Mouse (Mus musculus) embryonic facial prominence, embryonic 14.5 days (tissue): ENCODE data around the gene Brd1. TPM values are rescaled to one million over a fixed set of nuclear protein-coding genes. Genes with fewer than 3 reads are reported as not detected.
"Not testable (repeated sequence)": the region's sequence is repeated elsewhere in the genome, so short reads cannot be mapped to it uniquely, and the experiment has no call there.

Source experiments
- ATAC-seq: fragments of 200-750 bp; cut with Nextera tagmentation; 2 replicates; pipeline ENCODE4 v1.8.0; 2017; ENCODE audit warnings: low read depth, moderate number of reproducible peaks, moderate TSS enrichment
- DNase-seq: peaks from one replicate; pipeline ENCODE4 v3.0.0-alpha.2; 2015; ENCODE audit warnings: low spot score
- H3K27ac ChIP-seq: fragments of 300-500 bp; sonication (generic); replicated peaks from 2 replicates; pipeline ENCODE4 v1.5.1; 2014; ENCODE audit warnings: low read depth, mild to moderate bottlenecking, low read length, moderate library complexity
- H3K27me3 ChIP-seq: fragments of 300-500 bp; sonication (generic); replicated peaks from 2 replicates; pipeline ENCODE4 v1.6.1; 2014; ENCODE audit warnings: low read length; ENCODE audit not compliant: control insufficient read depth, insufficient read depth
- H3K36me3 ChIP-seq: fragments of 300-500 bp; sonication (generic); 2 replicates; pipeline ENCODE4 v1.6.1; 2014; ENCODE audit warnings: low read length, mixed read lengths; ENCODE audit not compliant: control insufficient read depth, insufficient read depth
- H3K4me1 ChIP-seq: fragments of 300-500 bp; sonication (generic); 2 replicates; pipeline ENCODE4 v1.6.1; 2014; ENCODE audit warnings: antibody characterized with exemption, low read length; ENCODE audit not compliant: control insufficient read depth, insufficient read depth
- H3K4me2 ChIP-seq: fragments of 300-500 bp; sonication (generic); 2 replicates; pipeline ENCODE4 v1.6.1; 2014; ENCODE audit warnings: low read depth, mild to moderate bottlenecking, low read length, moderate library complexity, mixed read lengths
- H3K4me3 ChIP-seq: fragments of 300-500 bp; sonication (generic); 2 replicates; pipeline ENCODE4 v1.5.1; 2014; ENCODE audit warnings: low read depth, mild to moderate bottlenecking, low read length
- H3K9ac ChIP-seq: fragments of 300-500 bp; sonication (generic); 2 replicates; pipeline ENCODE4 v1.6.1; 2014; ENCODE audit warnings: low read depth, mild to moderate bottlenecking, low read length, moderate library complexity, mixed read lengths
- H3K9me3 ChIP-seq: fragments of 300-500 bp; sonication (generic); 2 replicates; pipeline ENCODE4 v1.6.1; 2016; ENCODE audit warnings: low read length; ENCODE audit not compliant: control insufficient read depth
- WGBS: fragments of 180-500 bp; shearing (Covaris S2); extraction: QIAGEN DNeasy Blood & Tissue Kit; methylation state at CpG from one replicate; pipeline ENCODE4 v1.1.7; 2014; 5-methylcytosine and 5-hydroxymethylcytosine counted together
- polyA plus RNA-seq: library from polyadenylated mRNA; unstranded; fragments of >200 nt; fragmentation: Nextera tagmentation; extraction: Ambion mirVana; gene quantifications from 2 replicates; pipeline ENCODE4 v1.2.1, GENCODE M21; 2014

Brd1 gene
- polyA plus RNA-seq, 1 experiment from 2014 or later, result 23.0 TPM

DNA sequence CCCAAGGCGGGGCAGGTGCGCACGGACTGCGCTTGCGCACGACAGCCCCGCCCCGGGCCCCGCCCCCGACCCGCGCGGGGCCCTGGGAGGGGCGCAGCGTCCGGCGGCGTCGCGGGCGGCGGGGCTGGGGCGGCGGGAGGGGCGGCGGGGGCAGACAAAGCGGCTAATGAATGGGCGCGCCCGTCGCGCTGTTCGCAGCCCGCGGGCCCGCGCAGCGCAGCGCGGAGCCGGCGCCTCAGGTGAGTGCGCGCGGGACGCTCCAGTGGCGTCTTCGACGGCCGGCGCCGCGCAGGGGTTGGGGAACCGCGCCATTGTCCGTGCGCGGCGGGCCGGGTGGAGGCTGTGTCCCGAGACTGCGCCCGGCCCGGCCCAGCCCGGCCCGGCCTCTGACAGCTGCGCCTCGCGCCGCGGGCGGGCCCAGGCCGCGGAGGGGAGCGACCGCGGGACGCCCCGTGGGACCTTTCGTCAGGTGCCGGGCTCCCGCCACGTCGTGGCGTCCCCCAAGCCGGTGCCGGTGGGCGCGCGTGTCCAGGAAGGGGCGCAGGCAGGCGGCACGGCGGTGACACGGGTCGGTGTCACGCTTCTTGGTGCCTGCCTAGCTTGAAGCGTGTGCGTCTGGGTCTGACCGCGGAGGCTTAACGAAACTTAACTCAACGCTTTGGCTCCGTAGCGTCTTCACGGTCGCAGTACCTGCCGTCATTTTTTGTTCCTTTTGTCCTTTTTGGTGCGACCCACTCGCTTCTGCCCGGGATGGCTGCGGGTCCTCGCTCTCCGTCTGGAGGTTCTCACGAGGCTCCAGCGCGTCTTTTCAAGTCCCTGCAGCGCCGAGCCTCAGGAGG, 17.8 kb upstream of the Brd1 start, which contains the start of gene Zbed4:
Gene Zbed4, plus strand, starts transcription at position 97 of the 839 bp plus-strand sequence.
- no peak; the same call in 1 of the 2 replicates for ATAC-seq

DNA sequence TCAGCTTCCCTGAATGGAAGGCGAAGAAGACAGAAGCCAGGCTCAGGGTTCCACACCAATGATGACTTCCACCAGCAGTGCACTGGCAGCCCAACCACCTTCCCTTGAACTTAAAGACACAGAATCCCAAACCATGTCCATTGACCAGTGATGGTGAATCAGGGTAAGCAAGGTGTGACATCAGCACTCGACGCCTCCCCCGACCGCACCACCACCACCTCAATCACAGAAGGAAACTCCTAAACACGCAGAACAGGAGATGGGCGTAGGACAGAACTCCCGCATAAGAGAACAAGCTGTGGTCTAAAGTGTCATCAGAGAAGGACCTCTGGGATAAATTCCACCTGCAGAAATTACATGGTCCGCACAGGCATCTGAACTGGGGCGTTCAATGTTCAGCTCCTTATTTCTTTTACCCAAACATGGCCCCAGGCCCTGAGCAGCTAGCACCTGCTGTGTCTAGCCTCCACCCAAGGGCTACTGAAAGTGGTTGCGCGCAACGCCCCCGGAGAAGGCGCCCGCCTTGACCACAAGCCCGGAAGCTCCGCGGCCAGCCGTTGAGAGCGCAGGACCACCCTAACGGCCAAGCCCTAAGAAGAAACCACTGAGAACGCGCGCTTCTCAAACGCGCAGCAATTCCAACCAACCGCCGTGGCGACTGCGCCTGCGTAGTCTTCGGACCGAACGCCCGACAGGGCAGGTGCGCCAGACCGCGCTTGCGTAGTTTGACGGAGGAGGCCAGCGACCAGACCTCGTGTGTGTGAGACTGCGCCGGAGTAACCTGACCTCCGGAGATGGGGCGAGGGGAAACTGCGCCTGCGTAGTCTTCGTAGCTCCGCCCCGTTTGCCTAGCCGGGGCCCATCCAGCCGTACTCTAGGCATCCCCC, 16.9 kb upstream of the Brd1 start:
- WGBS, result 14% methylated on average over 28 of the region's 54 CpGs
- Histone ChIP-seq H3K4me2 (peak overlapping the region; percentile 80), H3K36me3 (peaks cover 10% of the 10 kb centered on the region; the same call in 1 of the 2 replicates), H3K4me3 (peak overlapping the region; percentile 86), H3K27me3 (no peaks in the 10 kb centered on the region), H3K27ac (peak overlapping the region; percentile 74), H3K4me1 (peaks cover 10% of the 10 kb centered on the region; the same call in 1 of the 2 replicates), H3K9me3 (no peaks in the 10 kb centered on the region), H3K9ac (peak overlapping the region; percentile 70)
- ATAC-seq (peak; percentile 98), DNase-seq (peak; percentile 99)

More for the DNA sequence above, 17.8 kb upstream of the Brd1 start, which contains the start of gene Zbed4:
- Histone ChIP-seq H3K9ac (peak within 1 kb of the TSS; percentile 84), H3K27me3 (no peaks in the 10 kb centered on the region), H3K36me3 (peaks cover 16% of the 10 kb centered on the region; the same call in 1 of the 2 replicates), H3K27ac (peak within 1 kb of the TSS; percentile 77), H3K4me2 (peak within 1 kb of the TSS; percentile 80), H3K4me1 (peaks cover 10% of the 10 kb centered on the region; the same call in 1 of the 2 replicates), H3K4me3 (peak within 1 kb of the TSS; percentile 86), H3K9me3 (no peaks in the 10 kb centered on the region)
- peak; percentile 58 for DNase-seq
- under 1% methylated on average over 28 of the region's 119 CpGs for WGBS

GRCm38 (mm10) chr15:88750032-88750431, 16.0 kb upstream of the Brd1 start:
- Histone ChIP-seq H3K27me3 (no peaks in the 10 kb centered on the region), H3K4me3 (no peak overlapping the region), H3K27ac (no peak overlapping the region), H3K4me1 (peaks cover 10% of the 10 kb centered on the region; the same call in 1 of the 2 replicates), H3K36me3 (peaks cover 4% of the 10 kb centered on the region; the same call in 1 of the 2 replicates), H3K4me2 (no peak overlapping the region), H3K9me3 (no peaks in the 10 kb centered on the region), H3K9ac (no peak overlapping the region)
- 90% methylated on average over 10 of the region's 10 CpGs for WGBS
- DNase-seq (no peak), ATAC-seq (no peak)

DNA sequence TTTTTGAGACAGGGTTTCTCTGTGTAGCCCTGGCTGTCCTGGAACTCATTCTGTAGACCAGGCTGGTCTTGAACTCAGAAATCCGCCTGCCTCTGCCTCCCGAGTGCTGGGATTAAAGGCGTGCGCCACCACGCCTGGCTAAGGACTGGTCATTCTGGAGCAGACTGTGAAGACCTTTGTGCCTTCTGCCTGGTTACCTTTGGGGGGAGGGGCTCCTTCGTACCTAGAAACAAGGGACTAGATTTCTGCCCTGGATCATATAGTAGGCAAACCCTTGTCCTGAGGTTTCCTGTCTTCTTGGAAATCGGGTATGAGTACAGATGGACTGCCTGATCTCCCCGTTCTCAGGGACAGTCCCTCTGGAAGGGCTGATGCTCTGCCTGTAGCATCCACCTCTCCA, 15.6 kb upstream of the Brd1 start:
- H3K4me2 ChIP-seq, H3K27me3 ChIP-seq, DNase-seq, H3K36me3 ChIP-seq, H3K4me1 ChIP-seq, H3K27ac ChIP-seq, H3K9me3 ChIP-seq, ATAC-seq, H3K9ac ChIP-seq, H3K4me3 ChIP-seq: not testable (repeated sequence)
- WGBS, result 90% methylated on average over 8 of the region's 8 CpGs

DNA sequence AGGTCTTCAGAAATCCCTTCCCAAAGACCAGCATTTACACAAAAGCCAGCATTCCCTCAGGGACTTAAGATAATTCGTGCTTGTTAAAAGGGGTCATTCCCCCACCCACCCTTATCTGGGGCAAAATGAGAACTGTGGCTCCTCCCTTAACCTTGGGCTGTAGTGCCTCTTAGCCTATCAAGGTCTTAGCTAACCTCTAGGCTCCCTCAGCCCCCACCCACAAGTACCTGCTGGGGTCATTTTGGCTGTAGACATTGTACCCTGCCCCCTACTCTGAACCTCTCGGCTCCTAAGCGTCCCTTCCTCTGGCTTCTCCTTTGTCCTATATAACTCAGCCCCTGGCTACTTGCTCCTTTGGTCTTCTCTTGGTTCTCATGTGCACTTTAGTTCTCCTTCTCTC, 11.9 kb upstream of the Brd1 start:
- Histone ChIP-seq H3K9me3 (no peaks in the 10 kb centered on the region), H3K9ac (no peak overlapping the region), H3K4me3 (no peak overlapping the region), H3K27ac (no peak overlapping the region), H3K27me3 (no peaks in the 10 kb centered on the region), H3K4me2 (no peak overlapping the region), H3K4me1 (peaks cover 5% of the 10 kb centered on the region; the same call in 1 of the 2 replicates), H3K36me3 (no peaks in the 10 kb centered on the region)
- DNase-seq (no peak), ATAC-seq (no peak)
- 39% methylated on average over 3 of the region's 3 CpGs for WGBS

GRCm38 (mm10) chr15:88745347-88745746, 11.3 kb upstream of the Brd1 start:
- Histone ChIP-seq H3K9ac (no peak overlapping the region), H3K4me2 (no peak overlapping the region), H3K4me1 (no peaks in the 10 kb centered on the region), H3K9me3 (no peaks in the 10 kb centered on the region), H3K27ac (no peak overlapping the region), H3K36me3 (no peaks in the 10 kb centered on the region), H3K27me3 (no peaks in the 10 kb centered on the region), H3K4me3 (no peak overlapping the region)
- no peak for ATAC-seq
- DNase-seq, result no peak
- 78% methylated on average over 3 of the region's 3 CpGs for WGBS

DNA sequence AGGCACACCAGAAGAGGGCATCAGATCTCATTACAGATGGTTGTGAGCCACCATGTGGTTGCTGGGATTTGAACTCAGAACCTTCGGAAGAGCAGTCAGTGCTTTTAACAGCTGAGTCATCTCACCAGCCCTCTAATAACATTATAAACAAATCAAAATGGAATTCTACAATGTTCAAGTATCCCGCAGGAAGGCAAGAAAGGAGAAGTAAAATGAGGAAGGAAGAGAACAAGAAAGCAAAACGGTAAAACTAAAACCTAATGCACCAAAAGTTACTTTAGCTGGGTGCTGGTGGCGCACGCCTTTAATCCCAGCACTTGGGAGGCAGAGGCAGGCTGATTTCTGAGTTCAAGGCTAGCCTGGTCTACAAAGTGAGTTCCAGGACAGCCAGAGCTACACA, 9.3 kb upstream of the Brd1 start:
- H3K27ac ChIP-seq, H3K4me2 ChIP-seq, ATAC-seq: not testable (repeated sequence)

GRCm38 (mm10) chr15:88741366-88741765, 7.3 kb upstream of the Brd1 start:
- ATAC-seq (no peak), DNase-seq (no peak)
- Histone ChIP-seq H3K4me1 (no peaks in the 10 kb centered on the region), H3K9me3 (no peaks in the 10 kb centered on the region), H3K4me3 (no peak overlapping the region), H3K27me3 (no peaks in the 10 kb centered on the region), H3K36me3 (no peaks in the 10 kb centered on the region), H3K27ac (no peak overlapping the region), H3K9ac (no peak overlapping the region), H3K4me2 (no peak overlapping the region)
- 58% methylated on average over 6 of the region's 6 CpGs for WGBS

More for the DNA sequence above, 9.3 kb upstream of the Brd1 start:
- not testable (repeated sequence) for H3K9ac ChIP-seq, H3K4me3 ChIP-seq, DNase-seq, H3K9me3 ChIP-seq, H3K36me3 ChIP-seq, H3K27me3 ChIP-seq, H3K4me1 ChIP-seq
- WGBS, result 87% methylated on average over 5 of the region's 5 CpGs
